Mouse (Mus musculus) ovary, adult 10 weeks (tissue): ENCODE results near the gene Klrb1. TPM values are rescaled to one million over a fixed set of nuclear protein-coding genes. Genes with fewer than 3 reads are reported as not detected.

ENCODE experiments used
- polyA plus RNA-seq: library from polyadenylated mRNA; stranded (reverse); fragments of 350-450 nt; fragmentation: Illumina TruSeq; extraction: RNeasy Lipid Tissue Mini Kit (QIAGEN cat#74804); gene quantifications from one replicate; pipeline ENCODE4 v1.2.3, GENCODE M21; 2014

Klrb1 gene
- polyA plus RNA-seq, result not detected

DNA sequence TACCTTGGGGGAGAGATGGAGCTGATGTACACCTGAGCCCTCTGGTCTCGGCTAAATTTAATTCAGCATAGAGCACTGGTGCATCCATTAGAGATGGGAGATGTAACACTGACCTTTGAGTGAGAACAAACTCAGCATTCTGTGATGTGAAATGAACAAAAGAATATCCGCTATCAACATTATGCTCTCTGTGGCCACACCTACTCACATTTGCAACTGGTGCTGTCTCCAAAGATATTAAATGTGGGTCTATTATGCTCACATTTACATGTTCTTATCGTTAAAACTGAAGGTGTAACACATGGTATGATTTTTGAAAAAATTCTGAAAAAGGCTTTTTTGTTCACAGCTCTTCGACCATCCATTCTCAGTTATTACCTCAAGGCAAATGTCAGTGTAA is at the start of gene Klrb1:
Gene Klrb1 (minus strand): TSS at position 101 of the 400 bp plus-strand sequence.

GRCm38 (mm10) chr6:128662206-128662605 is 60.7 kb downstream of the Klrb1 start, which contains the start of gene Clec2h:
Clec2h (plus strand) TSS chr6:128662385.

Other genes starting within 250 kb of the Klrb1 start
- gene Pzp, start 196.3 kb downstream of the Klrb1 start, polyA plus RNA-seq, result not detected
- gene A2ml1, start 141.5 kb downstream of the Klrb1 start, polyA plus RNA-seq, result 222 TPM
- gene Klrb1a, start 99.5 kb downstream of the Klrb1 start, polyA plus RNA-seq, result 2.9 TPM
- gene Clec2h, start 60.7 kb downstream of the Klrb1 start, polyA plus RNA-seq, result not detected
- 0.57 TPM for gene Klrb1c, start 66.2 kb upstream of the Klrb1 start, polyA plus RNA-seq
- gene Gm44511, start 103.3 kb upstream of the Klrb1 start, polyA plus RNA-seq, result 0.91 TPM
- 1.4 TPM for gene Klrb1b, start 103.3 kb upstream of the Klrb1 start, polyA plus RNA-seq
- 1.7 TPM for gene Clec2i, start 164.5 kb upstream of the Klrb1 start, polyA plus RNA-seq
- 2.9 TPM for gene BC035044, start 168.1 kb upstream of the Klrb1 start, polyA plus RNA-seq
- not detected for gene Clec2g, start 211.3 kb upstream of the Klrb1 start, polyA plus RNA-seq